13 mouse cellular contexts compared by ENCODE assay signal in genomic region chr9:108704591-108704990, GRCm38 (mm10). TPM values are rescaled to one million over a fixed set of nuclear protein-coding genes. Genes with fewer than 3 reads are reported as not detected.
A peak's percentile ranks its signal among the peaks of the same experiment; 100 is the strongest.
DNase-seq lines count a peak whose midpoint lies in the region; ATAC-seq and TF ChIP-seq lines count a peak whose summit lies in the region.
"Had no signal": no experiment of that assay in that cellular context is flagged by ENCODE, and none has a peak within 500 bp of the region (broad histone marks: within the 10 kb centered on the region; RNA-seq: fewer than 3 reads in every experiment).

No protein-coding gene starts in this region.

- 45% methylated on average over 7 of the region's 7 CpGs for WGBS in kidney, embryonic 16.5 days
- WGBS in intestine, embryonic 15.5 days = 53% methylated on average over 7 of the region's 7 CpGs

- H3K36me3 ChIP-seq in kidney, embryonic 16.5 days (ENCODE audit: insufficient read depth, low read length) = no peaks in the 10 kb centered on the region
- no peaks in the 10 kb centered on the region for H3K36me3 ChIP-seq in intestine, embryonic 15.5 days
- H3K36me3 ChIP-seq: embryonic facial prominence, embryonic 15.5 days; forebrain, embryonic 15.5 days had no signal

- H3K9ac ChIP-seq in kidney, embryonic 16.5 days (replicated peaks; ENCODE audit: low read length) = 0 out of 2 replicates have a peak overlapping the region, but pooled peaks have one; percentile 4
- no peak overlapping the region for H3K9ac ChIP-seq in intestine, embryonic 15.5 days
- H3K9ac ChIP-seq: embryonic facial prominence, embryonic 15.5 days; forebrain, embryonic 15.5 days had no signal

- no peak for ATAC-seq in kidney, embryonic 16.5 days (ENCODE audit: low FRiP score, low TSS enrichment)
- no peak for ATAC-seq in intestine, embryonic 15.5 days
- ATAC-seq: forebrain, embryonic 15.5 days had no signal

- peaks cover 9% of the 10 kb centered on the region; the same call in 1 of the 2 replicates for H3K4me1 ChIP-seq in kidney, embryonic 16.5 days (ENCODE audit: insufficient read depth, low read length)
- peaks cover 15% of the 10 kb centered on the region for H3K4me1 ChIP-seq in intestine, embryonic 15.5 days (replicated peaks)

- no peak for TF ChIP-seq CTCF in gastrocnemius, adult 2 months (IDR thresholded peaks at IDR 0.05)

- peak overlapping the region; percentile 19; the same call in 1 of the 2 replicates for H3K4me3 ChIP-seq in gastrocnemius, adult 2 months
- no peak overlapping the region for H3K4me3 ChIP-seq in kidney, embryonic 16.5 days (ENCODE audit: low read length)
- no peak overlapping the region for H3K4me3 ChIP-seq in intestine, embryonic 15.5 days (replicated peaks)
- H3K4me3 ChIP-seq: embryonic facial prominence, embryonic 15.5 days; forebrain, embryonic 15.5 days; myocyte had no signal

- H3K4me2 ChIP-seq in kidney, embryonic 16.5 days (replicated peaks; ENCODE audit: low read depth, low read length) = no peak overlapping the region
- H3K4me2 ChIP-seq in intestine, embryonic 15.5 days (replicated peaks) = no peak overlapping the region
- H3K4me2 ChIP-seq: embryonic facial prominence, embryonic 15.5 days; forebrain, embryonic 15.5 days had no signal

- no peaks in the 10 kb centered on the region for H3K27me3 ChIP-seq in kidney, embryonic 16.5 days (ENCODE audit: insufficient read depth, low read length)
- no peaks in the 10 kb centered on the region for H3K27me3 ChIP-seq in intestine, embryonic 15.5 days (replicated peaks)
- H3K27me3 ChIP-seq: embryonic facial prominence, embryonic 15.5 days; forebrain, embryonic 15.5 days had no signal

- intact Hi-C loops in gastrocnemius, adult 2 months (cut with DNase I) = no loop called here

- H3K27ac ChIP-seq in gastrocnemius, adult 2 months = peak overlapping the region; percentile 89
- 0 out of 2 replicates have a peak overlapping the region, but pooled peaks have one; percentile 29 for H3K27ac ChIP-seq in kidney, embryonic 16.5 days (ENCODE audit: low read length)
- H3K27ac ChIP-seq in intestine, embryonic 15.5 days = peak overlapping the region; percentile 18; the same call in 1 of the 2 replicates
- H3K27ac ChIP-seq: embryonic facial prominence, embryonic 15.5 days; forebrain, embryonic 15.5 days had no signal

- DNase-seq in gastrocnemius, adult 2 months = peak; percentile 59
- DNase-seq in gastrocnemius, postnatal 4 days (ENCODE audit: low spot score in 2 of 2) = no peak
- DNase-seq in kidney, adult 8-10 months = no peak
- DNase-seq in heart, adult 8-10 months (ENCODE audit: low spot score) = peak; percentile 22
- no peak for DNase-seq in urinary bladder, postnatal 14 days (ENCODE audit: low spot score)
- no peak for DNase-seq in testis, postnatal 14 days (ENCODE audit: low spot score)
- DNase-seq: cerebellum, postnatal 10 days; thymus, postnatal 25 days had no signal

- no peaks in the 10 kb centered on the region for H3K9me3 ChIP-seq in kidney, embryonic 16.5 days (ENCODE audit: low read length)
- no peaks in the 10 kb centered on the region for H3K9me3 ChIP-seq in intestine, embryonic 15.5 days
- H3K9me3 ChIP-seq: embryonic facial prominence, embryonic 15.5 days; forebrain, embryonic 15.5 days had no signal

RNA-seq across cellular contexts. Expression of gene Prkar2a, which starts 15.5 kb away (rescaled TPM):
- total RNA-seq in gastrocnemius, adult 2 months (2021) = 100 to 1,000 TPM; 164 to 181 TPM
- 100 to 1,000 TPM; 103 to 104 TPM for total RNA-seq in gastrocnemius, postnatal 4 days (2021)
- polyA plus RNA-seq in kidney, embryonic 16.5 days (2015; fragmentation: Nextera tagmentation; extraction: Ambion mirVana) = 19.8 and 20.2 TPM in 2 replicates
- total RNA-seq in heart, adult 8-10 months (2022) = 10 to 100 TPM; 80.5 to 91.0 (median 88.1) TPM
- 51.9 and 55.0 TPM in 2 replicates for polyA plus RNA-seq in intestine, embryonic 15.5 days (2015; fragmentation: Nextera tagmentation; extraction: Ambion mirVana)

RNA-seq across cellular contexts. Expression of gene Slc25a20, which starts 42.7 kb away (rescaled TPM):
- total RNA-seq in gastrocnemius, adult 2 months (2021) = 10 to 100 TPM; 55.2 to 96.6 TPM
- total RNA-seq in gastrocnemius, postnatal 4 days (2021) = 10 to 100 TPM; 68.4 to 75.8 TPM
- 60.4 and 61.7 TPM in 2 replicates for polyA plus RNA-seq in kidney, embryonic 16.5 days (2015; fragmentation: Nextera tagmentation; extraction: Ambion mirVana)
- total RNA-seq in heart, adult 8-10 months (2022) = 100 to 1,000 TPM; 189 to 257 (median 218) TPM
- 77.1 and 83.3 TPM in 2 replicates for polyA plus RNA-seq in intestine, embryonic 15.5 days (2015; fragmentation: Nextera tagmentation; extraction: Ambion mirVana)

RNA-seq across cellular contexts. Expression of gene Arih2, which starts 55.4 kb away (rescaled TPM):
- total RNA-seq in gastrocnemius, adult 2 months (2021) = 10 to 100 TPM; 61.9 to 83.9 TPM
- 10 to 100 TPM; 58.2 to 68.8 TPM for total RNA-seq in gastrocnemius, postnatal 4 days (2021)
- 52.7 and 58.2 TPM in 2 replicates for polyA plus RNA-seq in kidney, embryonic 16.5 days (2015; fragmentation: Nextera tagmentation; extraction: Ambion mirVana)
- 10 to 100 TPM; 41.7 to 50.7 (median 49.6) TPM for total RNA-seq in heart, adult 8-10 months (2022)
- polyA plus RNA-seq in intestine, embryonic 15.5 days (2015; fragmentation: Nextera tagmentation; extraction: Ambion mirVana) = 41.0 and 46.4 TPM in 2 replicates

Comparison
In these comparisons a context has a peak if more than half of its experiments do, and no peak if none do; other contexts are left out.
1. DNase-seq: peak in gastrocnemius, adult 2 months (single experiment) and heart, adult 8-10 months (single experiment); none in gastrocnemius, postnatal 4 days (0 of 2), kidney, adult 8-10 months (0 of 2), urinary bladder, postnatal 14 days (single experiment) and testis, postnatal 14 days (single experiment).
2. H3K27ac ChIP-seq: peak in every context shown above with its lines; median percentile 89 in gastrocnemius, adult 2 months; 29 in kidney, embryonic 16.5 days; 18 in intestine, embryonic 15.5 days.